Mouse (Mus musculus) midbrain, embryonic 11.5 days (tissue): ENCODE results near the gene Slc37a1. TPM values are rescaled to one million over a fixed set of nuclear protein-coding genes. Genes with fewer than 3 reads are reported as not detected.
A peak's percentile ranks its signal among the peaks of the same experiment; 100 is the strongest.
"Not testable (repeated sequence)": the region's sequence is repeated elsewhere in the genome, so short reads cannot be mapped to it uniquely, and the experiment has no call there.

Experiments used
- ATAC-seq: fragments of 200-750 bp; cut with Nextera tagmentation; 2 replicates; pipeline ENCODE4 v1.8.0; 2017; ENCODE audit warnings: moderate TSS enrichment, moderate library complexity; ENCODE audit not compliant: low FRiP score
- DNase-seq: peaks from one replicate; pipeline ENCODE4 v3.0.0; 2015; ENCODE audit warnings: low spot score; ENCODE audit errors: missing footprints
- H3K27ac ChIP-seq: fragments of 300-500 bp; sonication (generic); 2 replicates; pipeline ENCODE4 v1.5.1; 2014; ENCODE audit warnings: low read depth, low read length
- H3K27me3 ChIP-seq: fragments of 300-500 bp; sonication (generic); 2 replicates; pipeline ENCODE4 v1.6.1; 2014; ENCODE audit warnings: mild to moderate bottlenecking, low read length, moderate library complexity, mixed read lengths; ENCODE audit not compliant: control insufficient read depth, insufficient read depth
- H3K36me3 ChIP-seq: fragments of 300-500 bp; sonication (generic); 2 replicates; pipeline ENCODE4 v1.6.1; 2014; ENCODE audit warnings: mild to moderate bottlenecking, low read length, moderate library complexity, mixed read lengths; ENCODE audit not compliant: control insufficient read depth, insufficient read depth
- H3K4me1 ChIP-seq: fragments of 300-500 bp; sonication (generic); 2 replicates; pipeline ENCODE4 v1.6.1; 2014; ENCODE audit warnings: low read length; ENCODE audit not compliant: control insufficient read depth, insufficient read depth
- H3K4me2 ChIP-seq: fragments of 300-500 bp; sonication (generic); 2 replicates; pipeline ENCODE4 v1.6.1; 2014; ENCODE audit warnings: mild to moderate bottlenecking, moderate library complexity
- H3K4me3 ChIP-seq: fragments of 300-500 bp; sonication (generic); 2 replicates; pipeline ENCODE4 v1.5.1; 2014; ENCODE audit warnings: low read depth, low read length
- H3K9ac ChIP-seq: fragments of 300-500 bp; sonication (generic); 2 replicates; pipeline ENCODE4 v1.6.1; 2014; ENCODE audit warnings: low read length
- H3K9me3 ChIP-seq: fragments of 300-500 bp; sonication (generic); 2 replicates; pipeline ENCODE4 v1.6.1; 2016; ENCODE audit warnings: low read length; ENCODE audit not compliant: control insufficient read depth
- WGBS: fragments of 180-500 bp; shearing (Covaris S2); extraction: QIAGEN DNeasy Blood & Tissue Kit; methylation state at CpG from one replicate; pipeline ENCODE4 v1.1.7; 2014; 5-methylcytosine and 5-hydroxymethylcytosine counted together
- polyA plus RNA-seq: library from polyadenylated mRNA; unstranded; fragments of >200 nt; fragmentation: Nextera tagmentation; extraction: Ambion mirVana; gene quantifications from 2 replicates; pipeline ENCODE4 v1.2.1, GENCODE M21; 2014

The Slc37a1 gene
- polyA plus RNA-seq, 1 experiment from 2014 or later, result 5.8 TPM

DNA sequence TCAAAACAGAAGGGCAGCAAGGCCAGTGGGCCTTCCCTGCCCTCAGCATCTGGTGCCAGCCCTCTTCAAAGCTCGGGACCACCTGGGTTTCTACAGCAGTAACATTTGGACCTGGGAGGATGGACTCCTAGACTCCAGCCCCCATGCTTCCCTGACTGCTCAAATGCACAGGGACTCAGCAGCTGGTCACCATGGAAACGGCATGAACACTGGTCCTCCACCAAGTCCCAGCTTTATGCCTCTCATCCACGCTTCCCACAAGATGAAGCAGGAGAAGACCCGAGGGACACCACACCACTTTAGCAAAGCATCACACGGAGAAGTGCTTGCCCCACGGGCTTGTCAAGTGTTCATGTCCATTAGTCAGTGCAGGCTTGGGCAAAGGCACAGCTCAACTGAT is 55.6 kb downstream of the Slc37a1 start:
- ATAC-seq (no peak), DNase-seq (no peak)
- H3K27ac ChIP-seq, result no peak overlapping the region
- 0 out of 2 replicates have a peak, but pooled peaks cover 2% of the 10 kb centered on the region for H3K4me1 ChIP-seq
- H3K36me3 ChIP-seq, result no peaks in the 10 kb centered on the region
- H3K4me2 ChIP-seq, result no peak overlapping the region
- no peak overlapping the region for H3K9ac ChIP-seq
- H3K9me3 ChIP-seq, result no peaks in the 10 kb centered on the region
- no peaks in the 10 kb centered on the region for H3K27me3 ChIP-seq
- WGBS, result 58% methylated on average over 6 of the region's 6 CpGs
- no peak overlapping the region for H3K4me3 ChIP-seq

DNA sequence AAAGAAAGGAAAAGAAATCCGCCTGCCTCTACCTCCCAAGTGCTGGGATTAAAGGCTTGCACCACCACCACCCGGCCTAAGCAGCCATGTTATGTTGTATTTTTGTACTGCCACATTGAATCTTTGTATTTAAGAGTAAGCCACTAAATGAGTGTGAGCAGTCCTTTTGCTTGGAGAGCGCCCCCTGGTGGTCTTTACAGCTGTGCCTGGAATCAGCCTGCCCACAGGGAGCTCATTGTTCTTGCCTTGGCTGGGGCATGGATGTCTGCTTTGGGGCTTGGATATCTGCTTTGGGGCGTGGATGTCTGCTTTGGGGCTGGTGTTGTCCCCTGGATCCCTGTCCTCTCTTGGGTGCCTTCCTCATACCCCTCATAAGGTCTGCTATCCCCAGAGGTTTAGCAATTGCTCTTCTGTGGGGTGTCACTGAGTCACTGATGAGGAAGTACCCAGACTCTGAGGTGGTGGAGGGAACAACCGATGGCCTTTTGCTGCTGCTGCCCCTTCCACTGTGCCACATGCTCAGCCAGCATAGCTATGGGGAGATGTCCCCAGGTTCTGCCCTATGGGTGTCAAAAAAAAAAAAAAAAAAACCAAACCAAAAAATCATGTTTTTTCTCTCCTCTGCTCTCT is 57.7 kb downstream of the Slc37a1 start:
- H3K9ac ChIP-seq, result no peak overlapping the region
- H3K4me1 ChIP-seq, result 0 out of 2 replicates have a peak, but pooled peaks cover 2% of the 10 kb centered on the region
- no peaks in the 10 kb centered on the region for H3K27me3 ChIP-seq
- ATAC-seq (no peak), DNase-seq (peak; percentile 98)
- H3K36me3 ChIP-seq, result no peaks in the 10 kb centered on the region
- H3K9me3 ChIP-seq, result no peaks in the 10 kb centered on the region
- H3K4me2 ChIP-seq, result no peak overlapping the region
- H3K27ac ChIP-seq, result no peak overlapping the region
- 41% methylated on average over 5 of the region's 5 CpGs for WGBS
- no peak overlapping the region for H3K4me3 ChIP-seq

GRCm38 (mm10) chr17:31344816-31345215 is 58.2 kb downstream of the Slc37a1 start:
- 91% methylated on average over 3 of the region's 3 CpGs for WGBS
- DNase-seq (no peak), ATAC-seq (no peak)
- Histone ChIP-seq H3K9ac (no peak overlapping the region), H3K4me2 (no peak overlapping the region), H3K27ac (no peak overlapping the region), H3K36me3 (no peaks in the 10 kb centered on the region), H3K4me1 (0 out of 2 replicates have a peak, but pooled peaks cover 2% of the 10 kb centered on the region), H3K4me3 (no peak overlapping the region), H3K27me3 (no peaks in the 10 kb centered on the region), H3K9me3 (no peaks in the 10 kb centered on the region)

GRCm38 (mm10) chr17:31348129-31348528 is 61.5 kb downstream of the Slc37a1 start:
- Histone ChIP-seq H3K36me3 (no peaks in the 10 kb centered on the region), H3K4me3 (no peak overlapping the region), H3K9ac (no peak overlapping the region), H3K27me3 (no peaks in the 10 kb centered on the region), H3K4me1 (peaks cover 4% of the 10 kb centered on the region; the same call in 1 of the 2 replicates), H3K9me3 (no peaks in the 10 kb centered on the region), H3K27ac (no peak overlapping the region), H3K4me2 (no peak overlapping the region)
- ATAC-seq (no peak), DNase-seq (no peak)
- 80% methylated on average over 5 of the region's 5 CpGs for WGBS

- no peak for ATAC-seq
- Histone ChIP-seq H3K4me1 (peaks cover 4% of the 10 kb centered on the region; the same call in 1 of the 2 replicates), H3K4me3 (no peak overlapping the region), H3K36me3 (no peaks in the 10 kb centered on the region), H3K27me3 (no peaks in the 10 kb centered on the region), H3K27ac (no peak overlapping the region), H3K9ac (no peak overlapping the region), H3K4me2 (no peak overlapping the region), H3K9me3 (no peaks in the 10 kb centered on the region)
- DNase-seq, result no peak
- 86% methylated on average over 12 of the region's 12 CpGs for WGBS
Measured at GRCm38 (mm10) chr17:31349388-31349787, 62.8 kb downstream of the Slc37a1 start.

- no peak overlapping the region for H3K4me2 ChIP-seq
- H3K36me3 ChIP-seq, result no peaks in the 10 kb centered on the region
- H3K4me1 ChIP-seq, result peaks cover 10% of the 10 kb centered on the region
- H3K27ac ChIP-seq, result no peak overlapping the region
- no peaks in the 10 kb centered on the region for H3K27me3 ChIP-seq
- no peaks in the 10 kb centered on the region for H3K9me3 ChIP-seq
- no peak for ATAC-seq
- WGBS, result 44% methylated on average over 8 of the region's 8 CpGs
- DNase-seq, result peak; percentile 84
- H3K9ac ChIP-seq, result no peak overlapping the region
- H3K4me3 ChIP-seq, result no peak overlapping the region
Measured at GRCm38 (mm10) chr17:31351984-31352383, 65.4 kb downstream of the Slc37a1 start.

- H3K36me3 ChIP-seq, result no peaks in the 10 kb centered on the region
- H3K4me1 ChIP-seq, result peaks cover 10% of the 10 kb centered on the region
- ATAC-seq (no peak), DNase-seq (no peak)
- 76% methylated on average over 2 of the region's 2 CpGs for WGBS
- no peak overlapping the region for H3K4me2 ChIP-seq
- no peaks in the 10 kb centered on the region for H3K27me3 ChIP-seq
- H3K4me3 ChIP-seq, result no peak overlapping the region
- H3K9ac ChIP-seq, result no peak overlapping the region
- H3K9me3 ChIP-seq, result no peaks in the 10 kb centered on the region
- no peak overlapping the region for H3K27ac ChIP-seq
Measured at GRCm38 (mm10) chr17:31353255-31353654, 66.7 kb downstream of the Slc37a1 start.

DNA sequence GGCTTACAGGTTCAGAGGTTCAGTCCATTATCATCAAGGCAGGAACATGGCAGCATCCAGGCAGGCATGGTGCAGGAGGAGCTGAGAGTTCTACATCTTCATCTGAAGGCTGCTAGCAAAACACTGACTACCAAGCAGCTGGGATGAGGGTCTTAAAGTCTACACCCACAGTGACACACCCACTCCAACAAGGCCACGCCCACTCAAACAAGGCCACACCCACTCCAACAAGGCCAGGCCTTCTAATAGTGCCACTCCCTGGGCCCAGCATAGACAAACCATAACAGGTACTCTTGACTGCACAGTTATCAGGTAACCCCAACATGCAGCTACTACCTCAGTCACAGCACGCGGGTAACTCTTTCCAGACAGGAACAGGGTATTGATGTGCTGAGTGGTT is 68.1 kb downstream of the Slc37a1 start:
- not testable (repeated sequence) for H3K9ac ChIP-seq, H3K27ac ChIP-seq, H3K27me3 ChIP-seq, DNase-seq, H3K4me3 ChIP-seq, H3K4me1 ChIP-seq, H3K4me2 ChIP-seq, ATAC-seq, H3K9me3 ChIP-seq, H3K36me3 ChIP-seq
- 79% methylated on average over 3 of the region's 3 CpGs for WGBS

- H3K9me3 ChIP-seq, result no peaks in the 10 kb centered on the region
- WGBS, result 37% methylated on average over 8 of the region's 8 CpGs
- H3K36me3 ChIP-seq, result no peaks in the 10 kb centered on the region
- H3K4me3 ChIP-seq, result no peak overlapping the region
- H3K4me2 ChIP-seq, result no peak overlapping the region
- no peaks in the 10 kb centered on the region for H3K27me3 ChIP-seq
- ATAC-seq (0 out of 2 replicates have a peak, but pooled peaks have one; percentile 27), DNase-seq (no peak)
- H3K9ac ChIP-seq, result no peak overlapping the region
- peaks cover 10% of the 10 kb centered on the region for H3K4me1 ChIP-seq
- no peak overlapping the region for H3K27ac ChIP-seq
Measured at GRCm38 (mm10) chr17:31355792-31356502, 69.4 kb downstream of the Slc37a1 start.
